Mouse (Mus musculus) embryo, embryonic 11 days (tissue): Measurements from ENCODE around the gene Rnf212.
"Not testable (repeated sequence)": the region's sequence is repeated elsewhere in the genome, so short reads cannot be mapped to it uniquely, and the experiment has no call there.

Experiments
- DNase-seq: peaks from one replicate; pipeline ENCODE4 v3.0.0-alpha.2; 2015

Gene Rnf212

DNA sequence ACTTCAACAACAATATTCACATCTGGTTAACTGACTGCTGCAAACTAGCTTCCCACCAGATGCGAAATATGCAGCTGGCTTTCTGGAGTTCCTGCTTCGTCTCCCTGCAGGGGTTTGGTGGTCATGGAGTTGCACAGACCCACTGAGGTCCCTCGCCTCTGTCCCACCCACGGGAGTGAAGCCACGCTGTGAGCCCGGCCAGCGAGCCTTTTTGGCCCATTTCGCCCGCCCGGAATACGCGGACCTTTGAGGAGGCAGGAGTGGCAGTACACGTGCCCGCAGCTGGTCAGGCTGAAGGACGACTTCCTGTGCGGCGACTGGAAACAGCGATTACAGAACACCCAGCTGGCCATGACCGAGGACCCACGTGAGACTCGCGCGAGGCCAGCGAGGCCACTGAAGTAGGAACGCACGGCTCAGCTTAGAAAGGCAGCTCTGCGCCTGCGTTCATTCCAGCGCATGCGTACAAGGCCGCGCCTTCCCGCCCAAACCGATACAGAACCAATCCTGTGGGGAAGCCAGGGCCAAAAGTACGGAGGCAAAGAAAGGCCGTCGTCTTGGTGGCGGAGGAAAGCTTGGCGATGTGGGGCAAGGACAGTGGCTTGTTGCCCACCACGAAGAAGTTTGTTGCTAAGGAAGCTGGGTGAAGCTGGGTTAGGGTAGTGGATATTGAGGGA lies at the start of gene Rnf212:
Gene Rnf212, minus strand, starts transcription at position 353 of the 677 bp plus-strand sequence.
- DNase-seq = peak; percentile 0

DNA sequence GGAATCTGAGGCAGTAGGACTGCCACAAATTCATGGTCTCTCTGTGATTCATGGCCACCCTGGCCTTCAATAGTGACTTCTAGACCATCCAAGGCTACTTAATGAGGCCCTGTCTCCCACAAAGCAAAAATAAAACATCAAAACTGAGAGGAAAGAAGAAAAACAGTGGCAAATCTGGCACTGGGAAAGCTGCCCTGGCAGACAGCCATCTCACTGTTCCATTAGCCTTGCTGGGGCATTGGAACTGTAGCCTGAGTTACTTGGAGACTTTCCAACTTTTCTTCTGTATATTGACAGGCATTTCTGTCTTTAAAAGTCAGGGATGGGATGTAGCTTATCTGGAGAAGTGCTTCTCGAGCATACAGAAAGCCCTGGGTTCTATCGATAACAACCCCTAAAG lies 48.5 kb upstream of the Rnf212 start:
- no peak for DNase-seq

DNA sequence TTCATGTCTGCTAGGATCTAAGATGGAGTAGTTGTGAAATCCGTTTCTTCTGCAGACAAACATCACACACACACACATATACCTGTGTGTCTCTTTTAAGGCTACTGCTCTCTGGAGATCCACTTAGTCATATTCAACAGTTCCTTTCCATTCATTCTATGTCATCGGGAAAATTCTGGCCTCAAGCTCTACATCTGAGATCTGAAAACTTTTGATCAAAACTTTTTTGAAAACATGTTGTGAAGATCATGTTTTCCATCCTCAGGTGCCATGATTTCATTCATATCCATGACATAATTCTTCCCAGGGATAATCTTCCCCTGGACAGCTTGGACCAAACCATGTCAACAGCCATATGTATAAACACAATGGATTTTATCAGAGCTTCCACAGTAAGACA lies 34.0 kb upstream of the Rnf212 start, which contains the start of gene Vmn2r8:
Gene Vmn2r8, minus strand, starts transcription at position 101 of the 400 bp plus-strand sequence.
- not testable (repeated sequence) for DNase-seq

DNA sequence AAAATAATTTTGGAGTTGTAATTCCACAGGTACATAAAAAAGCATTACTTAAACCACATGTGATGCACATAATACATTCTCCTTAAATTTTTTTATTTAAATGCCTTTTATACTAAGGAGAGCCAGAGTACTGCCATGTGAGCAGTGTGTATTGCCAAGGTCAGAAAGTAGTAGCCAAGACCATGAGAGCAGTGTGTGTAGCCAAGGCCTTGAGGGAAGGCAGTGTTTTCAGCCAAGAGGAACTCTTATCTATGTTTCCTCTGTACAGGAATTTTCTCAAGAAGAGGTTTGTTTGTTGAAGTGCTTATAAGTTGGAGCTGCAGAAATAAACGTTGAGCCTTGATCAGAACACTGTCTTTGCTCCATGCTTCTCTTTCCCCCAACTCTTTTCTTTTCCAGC lies 28.9 kb upstream of the Rnf212 start:
- DNase-seq = no peak

DNA sequence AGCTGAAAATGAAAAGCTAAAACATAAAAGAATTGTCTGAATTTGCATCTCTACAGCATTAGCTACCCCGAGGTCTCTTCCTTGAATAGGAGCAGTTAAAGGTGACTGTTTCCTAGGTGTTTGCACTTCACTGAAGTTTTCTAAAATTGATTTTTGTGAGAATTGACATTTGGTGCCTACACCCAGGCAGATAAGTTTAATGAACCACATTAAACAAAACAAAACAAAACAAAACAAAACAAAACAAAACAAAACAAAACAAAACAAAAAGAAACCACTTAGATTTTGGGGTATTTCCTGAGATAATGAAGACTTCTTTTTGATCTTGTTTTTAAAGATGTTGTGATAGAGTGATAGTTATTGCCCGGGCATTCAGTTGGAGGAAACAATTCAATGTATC lies 20.5 kb upstream of the Rnf212 start, which contains the start of gene Tmed11:
Gene Tmed11, minus strand, starts transcription at position 101 of the 400 bp plus-strand sequence.
- DNase-seq = not testable (repeated sequence)

DNA sequence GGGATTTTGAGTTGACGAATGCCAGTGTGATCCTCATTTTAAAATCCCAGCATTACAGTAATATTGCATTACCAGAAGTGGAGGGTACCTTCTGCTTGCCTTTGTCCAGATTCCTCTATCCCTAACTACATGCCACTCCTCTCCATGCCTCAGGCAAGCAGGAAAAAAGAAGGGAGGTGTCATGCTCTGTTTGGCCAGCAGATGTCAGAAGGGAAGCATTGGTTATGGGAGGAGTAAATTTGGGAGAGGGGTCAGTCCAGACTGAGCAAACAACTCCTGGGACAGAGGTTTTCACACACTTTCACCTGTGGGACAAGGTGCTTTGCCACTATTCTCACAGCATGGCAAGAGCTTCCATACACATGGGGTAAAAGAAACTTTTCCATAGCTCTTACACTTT lies 15.6 kb upstream of the Rnf212 start:
- DNase-seq = peak; percentile 10

DNA sequence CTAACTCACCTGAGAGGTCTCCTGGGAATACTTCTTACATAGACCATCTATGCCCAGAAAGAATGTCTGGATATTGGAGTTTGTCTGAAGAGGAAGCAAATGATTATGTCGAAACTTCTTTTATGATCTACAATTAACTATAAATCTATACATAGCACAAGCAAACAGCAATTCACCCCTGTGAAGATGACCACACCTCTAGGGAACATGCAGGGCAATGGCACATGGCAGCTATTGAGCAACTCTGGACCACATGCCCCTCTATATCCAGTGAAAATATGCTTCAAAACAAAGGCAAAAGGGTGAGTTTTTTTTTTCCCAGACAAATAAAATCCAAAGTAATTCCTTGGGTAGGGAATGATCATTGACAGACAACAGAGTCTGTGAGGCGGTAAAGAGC lies 14.8 kb downstream of the Rnf212 start:
- no peak for DNase-seq

DNA sequence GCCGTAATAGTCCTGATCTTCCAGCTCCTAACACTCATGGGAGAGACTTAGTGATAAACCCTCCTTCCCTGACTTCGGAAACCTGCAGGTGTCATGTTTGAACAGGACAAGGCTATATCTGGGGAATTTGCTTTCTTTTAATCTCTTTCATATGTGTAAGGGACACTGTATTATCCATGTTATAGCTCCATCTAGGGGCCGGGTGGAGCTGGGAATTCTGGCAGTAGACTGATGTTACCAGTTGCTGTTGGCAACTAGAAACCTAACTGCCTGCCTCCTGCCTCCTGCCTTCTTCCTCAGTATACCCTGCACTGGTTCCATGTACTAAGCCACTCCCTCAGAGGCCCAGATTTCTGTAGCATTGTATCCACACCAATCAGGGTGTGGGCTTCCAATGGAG lies 16.4 kb downstream of the Rnf212 start:
- DNase-seq = peak; percentile 32

DNA sequence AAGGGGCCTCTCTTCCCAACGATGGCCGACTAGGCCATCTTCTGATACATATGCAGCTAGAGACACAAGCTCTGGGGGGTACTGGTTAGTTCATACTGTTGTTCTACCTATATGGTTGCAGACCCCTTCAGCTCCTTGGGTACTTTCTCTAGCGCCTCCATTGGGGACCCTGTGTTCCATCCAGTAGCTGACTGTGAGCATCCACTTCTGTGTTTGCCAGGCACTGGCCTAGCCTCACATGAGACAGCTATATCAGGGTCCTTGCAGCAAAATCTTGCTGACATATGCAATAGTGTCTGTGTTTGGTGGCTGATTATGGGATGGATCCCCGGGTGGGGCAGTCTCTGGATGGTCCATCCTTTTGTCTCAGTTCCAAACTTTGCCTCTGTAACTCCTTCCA lies 23.5 kb downstream of the Rnf212 start:
- not testable (repeated sequence) for DNase-seq

DNA sequence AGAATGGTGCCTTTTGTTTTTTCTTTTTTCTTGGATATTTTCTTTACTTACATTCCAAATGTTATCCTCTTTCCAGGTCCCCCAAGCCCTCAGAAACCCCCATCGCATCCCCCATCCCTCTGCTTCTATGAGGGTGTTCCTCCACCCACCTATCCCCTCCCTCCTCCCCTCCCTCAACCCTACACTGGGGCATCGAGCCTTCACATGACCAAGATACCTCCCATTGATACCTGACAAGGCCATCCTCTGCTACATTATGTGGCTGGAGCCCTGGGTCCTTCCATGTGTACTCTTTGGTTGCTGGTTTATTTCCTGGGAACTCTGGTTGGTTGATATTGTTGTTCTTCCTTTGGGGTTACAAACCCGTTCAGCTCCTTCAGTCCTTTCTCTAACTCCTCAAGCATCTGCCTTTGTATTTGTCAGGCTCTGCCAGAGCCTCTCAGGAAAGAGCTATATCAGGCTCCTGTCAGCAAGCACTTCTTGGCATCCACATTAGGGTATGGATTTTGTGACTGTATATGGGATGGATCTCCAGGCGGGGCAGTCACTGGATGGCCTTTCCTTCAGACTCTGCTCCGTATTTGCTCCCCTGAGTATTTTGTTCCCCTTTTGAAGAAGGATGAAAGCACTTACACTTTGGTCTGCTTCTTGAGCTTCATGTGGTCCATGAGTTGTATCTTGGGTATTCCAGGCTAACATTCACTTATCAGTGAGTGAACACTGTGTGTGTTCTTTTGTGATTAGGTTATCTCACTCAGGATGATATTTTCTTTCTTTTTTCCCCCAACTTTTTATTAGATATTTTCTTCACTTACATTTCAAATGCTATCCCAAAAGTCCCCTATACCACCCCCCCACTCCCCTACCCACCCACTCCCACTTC lies 24.2 kb downstream of the Rnf212 start:
- no peak for DNase-seq

DNA sequence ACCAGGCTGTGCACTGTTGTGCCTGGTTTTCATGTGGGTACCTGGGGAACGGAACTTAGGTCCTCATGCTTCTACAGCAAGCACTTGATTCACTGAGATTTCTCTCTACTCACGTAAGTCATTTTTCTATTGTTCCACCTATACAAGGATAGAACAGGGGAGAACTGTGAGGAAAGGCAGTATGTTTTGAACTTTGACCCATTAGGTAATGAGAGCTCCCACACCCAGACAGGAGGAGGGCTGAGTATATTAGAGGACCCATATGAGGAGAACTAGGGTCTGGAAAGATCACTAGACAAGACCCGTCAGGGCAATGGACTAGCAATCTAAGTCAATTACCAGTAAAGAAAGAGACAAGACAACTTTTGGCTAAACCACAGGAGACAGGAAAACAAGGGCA lies 30.2 kb downstream of the Rnf212 start:
- DNase-seq = no peak

DNA sequence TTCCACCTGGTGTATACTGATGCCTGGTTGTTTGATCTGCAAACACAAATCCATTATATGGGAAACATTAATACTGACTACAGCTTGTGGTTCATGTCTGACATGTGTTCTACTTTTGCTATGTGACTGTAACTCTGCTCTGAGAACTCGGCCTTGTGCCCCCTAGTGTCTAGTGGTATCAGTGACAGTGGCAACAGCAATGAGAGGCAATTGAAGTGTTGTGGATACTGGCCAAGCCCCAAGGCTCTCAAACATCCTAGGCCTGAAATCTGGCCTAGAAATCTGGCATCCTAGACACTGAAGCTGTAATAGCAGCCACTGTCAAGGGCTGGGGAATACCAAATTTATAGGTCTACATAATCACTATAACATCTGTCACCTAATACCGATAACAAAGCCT lies 30.9 kb downstream of the Rnf212 start:
- DNase-seq = no peak

DNA sequence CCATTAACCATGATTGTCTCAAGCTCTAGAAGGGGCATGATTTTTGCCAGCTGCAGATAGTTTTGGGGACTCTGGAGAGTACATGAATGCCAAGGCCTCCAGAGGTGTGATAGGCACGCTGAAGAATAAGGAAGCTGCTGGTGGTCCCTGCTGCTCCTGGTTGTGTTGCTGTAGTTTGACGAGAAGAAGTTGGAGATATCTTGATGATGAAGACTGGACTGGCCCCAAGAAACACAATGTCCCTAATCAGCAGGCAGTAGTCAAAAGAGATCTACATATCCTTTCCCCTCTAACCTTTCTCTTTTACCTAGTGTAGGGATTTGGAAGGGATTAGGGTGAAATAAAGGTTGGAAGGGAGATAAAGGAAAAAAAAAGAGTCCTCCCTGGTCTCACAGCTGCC lies 32.2 kb downstream of the Rnf212 start:
- no peak for DNase-seq

DNA sequence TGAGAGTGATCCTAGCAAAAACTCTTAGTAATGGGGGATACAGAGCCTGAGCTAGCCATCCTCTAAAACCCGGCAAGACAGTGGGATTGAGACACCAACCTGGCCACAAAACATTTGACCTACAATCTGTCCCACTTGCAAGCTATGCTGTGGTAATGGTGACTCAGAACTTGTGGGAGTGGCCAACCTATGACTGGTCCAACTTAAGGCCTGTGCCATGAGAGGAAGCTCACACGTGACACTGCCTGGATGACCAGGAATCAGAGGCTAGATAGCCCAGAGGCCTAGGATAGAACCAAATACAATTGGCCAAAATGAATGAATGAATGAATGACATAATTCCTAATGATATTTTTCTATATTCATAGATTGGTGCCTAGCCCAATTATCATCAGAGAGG lies 32.9 kb downstream of the Rnf212 start:
- no peak for DNase-seq

DNA sequence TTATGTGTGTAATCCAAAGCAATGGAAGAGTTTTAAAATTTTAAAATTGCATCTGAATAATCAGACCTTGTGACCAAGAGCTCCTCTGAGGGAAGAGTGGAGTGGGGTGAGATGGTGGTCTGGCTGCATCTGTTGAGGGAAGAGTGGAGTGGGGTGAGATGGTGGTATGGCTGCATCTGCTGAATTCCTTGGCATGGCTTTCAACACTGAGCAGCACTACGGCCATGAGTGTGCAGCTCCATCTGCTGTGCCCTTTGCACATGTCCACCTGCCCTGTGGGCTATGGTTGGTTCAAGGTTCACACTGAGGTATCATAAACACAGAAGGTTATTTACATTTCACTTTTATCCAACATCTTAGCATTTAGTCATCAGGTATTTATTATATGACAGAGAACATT lies 47.4 kb downstream of the Rnf212 start:
- no peak for DNase-seq

DNA sequence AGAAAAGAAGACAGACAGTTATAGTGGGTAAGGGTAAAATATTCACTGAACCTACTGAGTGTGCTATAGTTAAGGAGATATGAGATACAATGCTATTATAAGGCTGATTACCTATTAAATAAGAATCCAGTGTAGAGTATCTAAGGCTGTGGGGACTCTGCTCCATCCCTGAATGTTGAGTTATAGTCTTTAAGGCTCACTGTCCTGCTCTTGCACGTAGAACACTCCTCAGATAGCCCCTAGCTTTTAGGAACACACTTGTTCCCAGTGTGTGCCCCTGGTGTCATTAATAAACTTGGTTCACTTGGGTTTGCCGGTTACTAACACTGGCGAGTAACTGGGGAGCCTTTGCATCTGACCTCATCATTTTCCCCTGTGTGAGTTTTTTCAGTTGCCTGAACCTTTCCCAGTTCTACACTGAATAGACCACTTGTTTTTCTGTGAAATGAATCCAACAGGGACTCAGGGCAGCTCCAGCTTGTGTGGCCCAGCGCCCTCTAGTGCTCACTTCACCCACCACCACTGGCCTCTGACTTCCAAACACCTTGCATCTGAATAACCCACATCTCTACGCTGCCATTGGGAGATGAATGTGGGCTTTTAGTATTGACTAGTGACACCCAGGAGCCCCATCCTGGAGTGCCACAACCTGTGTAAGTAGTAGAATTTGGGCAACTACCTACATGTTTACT lies 48.1 kb downstream of the Rnf212 start:
- DNase-seq = peak; percentile 82

DNA sequence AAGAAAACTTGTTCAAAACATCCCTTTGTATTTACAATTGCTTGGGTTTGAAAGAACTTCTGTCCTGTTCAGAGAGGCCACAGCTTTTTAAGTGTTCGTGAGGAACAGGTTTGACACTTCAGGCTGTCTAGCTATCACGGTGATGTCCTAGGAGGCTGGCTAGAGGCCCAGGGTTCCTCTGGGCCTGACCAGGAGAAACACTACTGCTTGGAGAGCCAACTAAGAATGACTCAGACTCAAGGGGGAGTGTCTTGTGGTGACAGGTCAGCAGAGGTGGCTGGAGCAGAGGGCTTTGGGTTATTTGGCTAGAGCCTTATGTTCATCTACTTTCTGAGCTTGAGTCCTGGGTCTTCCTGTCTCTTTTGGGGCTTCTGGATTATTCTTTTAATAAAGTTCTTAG lies 50.8 kb downstream of the Rnf212 start:
- DNase-seq = no peak

DNA sequence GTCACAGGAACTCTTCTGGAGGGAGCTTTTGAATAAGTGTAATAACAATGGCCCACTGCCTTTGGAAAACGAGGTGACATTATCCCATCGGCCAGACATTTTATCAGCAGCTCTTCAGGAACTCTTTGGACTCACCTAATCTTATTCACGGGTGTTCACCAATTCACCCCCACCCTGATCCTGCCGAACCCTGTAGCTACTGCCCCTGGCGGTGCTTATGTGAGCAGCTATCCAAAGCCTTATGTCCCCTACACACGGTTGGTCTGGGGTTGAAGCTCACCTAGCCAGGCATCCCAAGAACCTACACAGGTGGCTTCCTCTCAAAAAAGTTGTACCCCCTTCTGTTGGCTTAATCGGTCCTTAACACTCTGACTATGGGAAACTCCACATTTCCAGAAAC lies 55.0 kb downstream of the Rnf212 start:
- no peak for DNase-seq

DNA sequence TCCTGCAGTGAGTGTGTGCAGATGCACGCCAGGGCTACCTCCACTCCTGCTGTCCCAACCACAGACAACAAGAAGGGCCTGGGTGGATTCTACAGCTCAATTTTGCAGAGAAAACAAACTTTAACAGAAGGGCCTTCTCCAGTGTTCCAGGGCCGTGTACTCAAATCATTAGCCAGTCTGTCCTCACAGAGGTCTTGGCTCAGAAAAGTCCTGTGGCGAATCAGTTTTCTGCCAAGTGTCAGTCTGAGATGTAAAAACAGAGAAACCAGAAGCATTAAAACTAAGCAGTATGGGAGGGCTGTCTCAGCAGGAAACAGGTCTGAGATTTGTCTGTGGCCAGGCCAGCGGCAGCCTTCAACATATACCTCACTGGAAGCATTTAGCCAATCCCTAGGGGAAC lies 56.7 kb downstream of the Rnf212 start:
- DNase-seq = no peak

DNA sequence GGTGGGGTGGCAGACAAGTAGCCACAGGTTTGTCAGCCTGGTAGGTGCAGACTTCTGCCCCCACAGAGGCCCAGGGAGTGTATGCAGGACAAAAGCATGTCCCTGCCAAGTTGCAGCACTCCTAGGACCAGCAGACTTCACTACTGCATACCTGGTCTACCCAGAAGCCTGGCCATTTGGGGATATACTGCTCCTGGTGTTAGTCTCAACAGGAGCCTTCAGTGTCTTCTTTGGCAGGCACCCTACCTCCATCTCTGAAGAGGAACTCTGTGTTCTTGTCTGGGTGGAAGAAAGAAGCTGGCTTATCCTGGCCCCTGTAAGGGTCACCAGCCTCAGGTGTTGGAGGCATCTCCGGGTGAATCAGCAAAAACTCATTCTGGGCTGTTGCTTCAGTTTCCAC lies 58.8 kb downstream of the Rnf212 start:
- DNase-seq = no peak

DNA sequence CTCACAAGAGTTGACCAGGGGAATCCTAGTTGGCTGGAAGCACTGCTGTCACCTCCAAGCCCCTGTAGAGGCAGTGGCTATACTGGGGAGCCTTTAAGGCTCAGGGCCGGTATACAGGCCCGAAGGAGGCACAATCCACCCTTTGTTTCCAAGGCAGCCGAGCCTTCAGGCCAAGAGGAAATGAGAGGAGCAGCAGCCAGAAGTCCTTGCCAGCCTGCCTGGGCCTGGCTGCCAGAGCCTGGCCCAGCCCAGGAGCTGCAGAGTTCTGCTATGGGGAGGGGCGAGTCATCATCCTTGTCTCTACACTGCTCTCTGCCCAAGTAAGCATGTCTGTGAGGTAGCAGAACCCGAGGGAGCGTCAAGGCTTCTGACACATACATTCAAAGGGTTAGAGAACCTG lies 60.6 kb downstream of the Rnf212 start:
- no peak for DNase-seq

DNA sequence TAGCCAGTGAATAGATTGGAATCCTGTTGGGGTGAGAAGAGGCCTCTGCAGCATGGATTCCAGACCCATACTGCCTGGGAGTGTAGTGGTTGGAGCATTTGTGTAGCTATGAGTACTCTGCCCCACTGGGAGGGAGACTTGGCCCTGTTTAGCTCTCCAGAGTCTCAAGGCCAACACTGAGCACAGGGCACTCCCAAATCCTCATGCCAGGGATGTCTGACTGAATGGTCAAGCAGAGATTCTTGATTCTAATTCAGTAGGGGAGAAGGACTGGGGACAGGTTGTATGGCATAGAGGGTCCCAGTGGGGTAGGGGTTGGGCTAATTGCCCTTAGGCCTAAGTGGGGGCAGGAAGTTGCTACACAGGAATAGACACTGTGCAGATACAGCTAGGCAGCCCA lies 61.1 kb downstream of the Rnf212 start:
- DNase-seq = no peak

DNA sequence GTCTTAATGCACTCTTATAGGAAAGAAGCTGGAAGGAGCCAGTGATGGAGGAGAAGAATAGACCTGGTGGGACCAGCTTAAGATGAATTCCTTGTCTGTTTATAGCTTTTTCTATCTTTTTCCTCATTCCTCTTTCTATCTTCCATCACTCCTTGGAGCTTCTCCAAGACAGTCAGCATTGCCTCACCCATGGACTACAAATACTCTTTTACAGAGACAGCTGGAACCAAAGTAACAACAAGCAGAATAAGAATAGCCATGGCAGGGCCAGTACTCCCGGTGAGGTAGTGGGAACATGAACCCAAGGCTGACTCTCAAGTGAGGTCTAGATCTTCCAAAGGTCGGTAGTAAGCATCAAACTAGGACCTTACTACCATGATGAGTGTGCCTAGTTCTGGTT lies 61.7 kb downstream of the Rnf212 start:
- DNase-seq = no peak

DNA sequence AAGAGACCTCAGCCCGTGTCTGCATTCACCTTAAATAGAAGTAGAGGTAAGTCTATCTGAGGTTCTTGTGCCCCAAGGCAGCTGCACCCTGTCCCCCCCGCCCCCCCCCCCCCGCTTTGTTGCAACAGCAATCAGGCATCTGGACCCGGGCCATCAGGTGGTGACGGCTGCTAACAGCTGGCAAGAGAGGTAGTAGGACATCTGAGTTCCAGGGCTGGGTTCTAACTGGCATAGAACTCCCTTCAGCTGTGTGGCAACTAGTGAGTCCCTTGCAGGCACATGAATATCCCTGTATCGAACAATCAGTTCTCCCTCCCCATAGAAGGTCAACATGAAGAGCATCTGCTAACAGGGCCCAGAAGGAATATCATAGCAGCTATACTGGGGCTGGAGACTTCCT lies 62.8 kb downstream of the Rnf212 start:
- no peak for DNase-seq
